Mouse (Mus musculus) thymus, adult 2 months (tissue): ENCODE measurements at regions not wholly inside any gene's neighbourhood (a gene's known extent, or its start where the extent isn't known, plus 50 kb on each side); places are given as distances from the start of the nearest gene placed in this dataset.

Experiments used
- CTCF ChIP-seq: fragments of 200-500 bp; IDR thresholded peaks from 2 replicates; pipeline ENCODE4 v1.5.1; 2012; ENCODE audit warnings: mild to moderate bottlenecking, control low read depth, low read length, moderate library complexity, borderline replicate concordance; ENCODE audit not compliant: control insufficient read depth, poor library complexity, insufficient read depth; ENCODE audit errors: extremely low read depth
- POLR2A ChIP-seq: fragments of 200-500 bp; IDR thresholded peaks from 2 replicates; pipeline ENCODE4 v1.6.1; 2012; ENCODE audit warnings: mild to moderate bottlenecking, low read length, control low read depth, moderate library complexity; ENCODE audit not compliant: control insufficient read depth, poor library complexity, insufficient read depth; ENCODE audit errors: extremely low read depth

- TF ChIP-seq CTCF = no peak
- TF ChIP-seq POLR2A = no peak
These were observed 155.5 kb downstream of the Fgf9 start for GRCm38 (mm10) chr14:58225869-58226268.
